Mouse (Mus musculus): Measurements from ENCODE around the gene Abcc6. TPM values are rescaled to one million over a fixed set of nuclear protein-coding genes. Genes with fewer than 3 reads are reported as not detected.

Gene Abcc6
- polyA plus RNA-seq, 1 experiment from 2014 or later: 0.35 TPM

DNA sequence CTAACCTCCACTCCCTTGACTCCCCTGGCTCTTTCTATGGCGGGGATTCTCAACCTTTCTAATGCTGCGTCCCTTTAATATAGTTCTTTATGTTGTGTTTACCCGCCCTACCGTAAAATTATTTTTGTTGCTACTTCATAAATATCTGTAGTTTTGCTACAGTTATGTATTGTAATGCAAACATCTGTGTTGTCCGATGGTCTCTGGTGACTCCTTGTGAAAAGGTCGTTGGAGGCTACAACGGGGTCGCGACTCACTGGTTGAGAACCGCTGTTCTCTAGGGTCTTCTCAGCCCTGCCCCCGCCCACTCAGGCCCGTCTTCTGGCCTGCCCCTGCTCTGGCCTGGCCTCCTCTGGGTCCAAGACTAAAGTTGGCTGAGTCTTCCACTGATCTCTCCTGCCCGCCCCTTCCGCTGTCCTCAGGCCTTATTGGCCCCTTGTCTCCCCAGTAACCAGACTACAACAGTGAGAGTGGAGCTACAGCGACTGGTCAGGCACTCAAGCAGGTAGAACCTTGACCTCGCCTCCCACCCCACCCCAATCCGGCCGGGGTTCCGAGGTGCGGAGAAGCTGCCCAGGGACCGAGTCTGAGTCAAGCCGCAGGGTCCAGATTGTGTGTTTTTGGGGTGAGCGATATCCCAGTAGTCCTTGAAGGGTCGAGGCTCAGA, 106.2 kb downstream of the Abcc6 start, which contains the start of gene Ccdc114:
Ccdc114 (plus strand) TSS at position 311 of the 667 bp plus-strand sequence.
- H3K27me3 ChIP-seq: peaks cover 13% of the 10 kb centered on the region
- peak within 1 kb of the TSS; percentile 95 for H3K27ac ChIP-seq
- no peak within 1 kb of the TSS; the same call in 1 of the 2 replicates for H3K9ac ChIP-seq
- peak; percentile 36 for ATAC-seq (ENCODE audit: insufficient number of reproducible peaks, low FRiP score, low TSS enrichment, low read depth)
- peak within 1 kb of the TSS; percentile 43 for H3K4me3 ChIP-seq
- peaks cover 8% of the 10 kb centered on the region; the same call in 1 of the 2 replicates for H3K36me3 ChIP-seq
- H3K4me1 ChIP-seq: peaks cover 47% of the 10 kb centered on the region
- peak within 1 kb of the TSS; percentile 67 for H3K4me2 ChIP-seq
- WGBS: 10% methylated on average over 24 of the region's 24 CpGs
- H3K9me3 ChIP-seq: no peaks in the 10 kb centered on the region

DNA sequence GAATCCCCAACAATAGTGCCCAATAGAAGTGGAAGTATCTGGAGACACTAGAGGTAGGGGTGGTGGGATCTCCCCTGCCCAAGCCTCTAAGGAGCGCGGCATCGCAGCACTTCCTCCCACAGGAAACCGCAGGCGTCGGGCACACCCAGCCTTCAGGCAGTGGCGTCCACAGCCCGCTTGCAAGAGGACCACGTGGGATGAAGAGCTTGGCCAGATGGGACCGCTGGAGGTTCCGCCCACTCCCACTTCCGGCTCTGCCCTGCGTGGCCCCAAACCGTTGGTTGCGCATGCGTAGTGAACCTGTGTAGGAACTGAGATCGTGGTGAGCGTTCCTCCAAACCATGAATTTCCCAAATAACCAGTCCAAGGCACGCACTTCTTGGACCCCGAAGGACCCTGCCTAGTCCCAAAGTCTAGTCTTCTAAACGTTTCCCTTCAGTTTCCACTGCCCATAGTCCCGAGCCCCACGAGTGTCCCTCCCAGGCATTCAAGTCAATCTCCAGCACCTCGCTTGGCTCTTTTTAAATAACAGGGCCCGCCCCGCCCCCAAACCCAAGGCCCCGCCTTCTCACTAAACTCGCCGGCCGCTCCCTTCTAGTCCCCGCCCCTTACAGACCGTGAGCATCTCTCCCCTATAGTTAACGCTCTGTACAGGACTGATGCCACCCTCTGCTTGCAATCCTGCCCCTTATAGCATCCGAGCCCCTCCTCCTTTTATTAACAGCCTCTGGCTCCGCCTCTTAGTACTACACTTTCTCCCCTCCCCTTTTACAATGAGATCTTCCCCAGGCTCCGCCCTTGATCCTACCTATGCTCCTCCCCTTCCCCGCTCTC, 107.0 kb downstream of the Abcc6 start:
- Histone ChIP-seq H3K9me3 (no peaks in the 10 kb centered on the region), H3K9ac (no peak overlapping the region), H3K27ac (peak overlapping the region; percentile 95), H3K4me2 (peak overlapping the region; percentile 67), H3K27me3 (peaks cover 11% of the 10 kb centered on the region), H3K4me1 (peaks cover 50% of the 10 kb centered on the region), H3K36me3 (peaks cover 11% of the 10 kb centered on the region; the same call in 1 of the 2 replicates), H3K4me3 (peak overlapping the region; percentile 43)
- ATAC-seq (ENCODE audit: insufficient number of reproducible peaks, low FRiP score, low TSS enrichment, low read depth): peak; percentile 86
- under 1% methylated on average over 37 of the region's 37 CpGs for WGBS

DNA sequence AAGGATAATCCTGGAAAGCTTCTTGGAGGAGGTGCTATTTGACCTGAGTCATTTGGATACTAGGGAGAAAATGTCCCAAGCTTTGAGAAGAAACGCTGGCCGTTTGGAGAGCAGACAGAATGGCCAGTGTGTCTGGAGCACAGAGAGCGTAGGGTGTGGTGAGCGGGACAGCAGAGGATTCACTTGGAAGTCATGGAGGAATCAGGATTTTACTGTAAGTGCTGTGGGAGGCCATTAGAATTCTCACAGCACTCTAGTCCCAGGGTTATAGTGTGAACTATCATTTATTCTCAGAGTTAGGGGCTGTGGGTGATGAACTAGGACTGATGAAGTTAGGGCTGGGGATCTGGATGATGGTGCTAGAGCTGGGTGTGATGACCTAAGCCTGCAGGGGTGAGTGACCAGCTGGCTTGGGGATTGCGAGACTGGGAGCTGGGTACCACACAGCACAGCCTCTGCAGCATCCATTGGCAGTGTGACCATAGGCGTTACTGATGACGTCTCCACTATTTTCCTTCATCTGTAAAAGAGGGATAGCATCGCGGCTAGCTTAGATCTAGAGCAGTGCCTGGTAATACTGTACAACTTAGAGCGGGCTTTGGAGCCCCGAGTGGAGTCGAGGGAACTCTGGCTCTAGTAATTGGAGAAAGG, 108.0 kb downstream of the Abcc6 start:
- H3K4me3 ChIP-seq: peak overlapping the region; percentile 43
- peaks cover 17% of the 10 kb centered on the region for H3K36me3 ChIP-seq
- WGBS: 70% methylated on average over 12 of the region's 12 CpGs
- H3K4me1 ChIP-seq: peaks cover 61% of the 10 kb centered on the region
- H3K27me3 ChIP-seq: peaks cover 1% of the 10 kb centered on the region; the same call in 1 of the 2 replicates
- H3K9me3 ChIP-seq: no peaks in the 10 kb centered on the region
- ATAC-seq (ENCODE audit: insufficient number of reproducible peaks, low FRiP score, low TSS enrichment, low read depth): no peak
- peak overlapping the region; percentile 67 for H3K4me2 ChIP-seq
- peak overlapping the region; percentile 95 for H3K27ac ChIP-seq
- H3K9ac ChIP-seq: no peak overlapping the region

DNA sequence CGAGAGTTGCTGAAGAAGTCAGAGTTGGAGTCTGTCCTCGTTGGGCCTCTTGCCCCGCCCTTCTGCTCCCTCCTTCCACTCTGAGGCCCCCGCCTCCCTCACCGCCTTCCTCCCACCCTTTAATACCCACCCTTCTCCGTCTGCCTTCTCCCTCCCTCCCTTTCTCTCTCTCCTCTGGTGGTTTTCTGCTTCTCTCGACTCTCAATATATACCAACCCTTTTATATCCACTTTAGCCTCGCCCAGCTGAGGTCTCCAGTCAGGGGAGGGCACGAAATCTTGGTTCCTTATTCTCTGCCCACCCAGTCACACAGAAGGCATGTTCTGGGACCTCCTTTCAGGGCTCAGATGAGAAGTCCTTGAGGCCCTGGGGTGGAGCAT, 108.9 kb downstream of the Abcc6 start, which contains the start of gene Emp3:
Emp3 (minus strand) TSS at position 163 of the 380 bp plus-strand sequence.
- WGBS: 8% methylated on average over 9 of the region's 9 CpGs
- ATAC-seq (ENCODE audit: insufficient number of reproducible peaks, low FRiP score, low TSS enrichment, low read depth): peak; percentile 27; the same call in 1 of the 2 replicates

DNA sequence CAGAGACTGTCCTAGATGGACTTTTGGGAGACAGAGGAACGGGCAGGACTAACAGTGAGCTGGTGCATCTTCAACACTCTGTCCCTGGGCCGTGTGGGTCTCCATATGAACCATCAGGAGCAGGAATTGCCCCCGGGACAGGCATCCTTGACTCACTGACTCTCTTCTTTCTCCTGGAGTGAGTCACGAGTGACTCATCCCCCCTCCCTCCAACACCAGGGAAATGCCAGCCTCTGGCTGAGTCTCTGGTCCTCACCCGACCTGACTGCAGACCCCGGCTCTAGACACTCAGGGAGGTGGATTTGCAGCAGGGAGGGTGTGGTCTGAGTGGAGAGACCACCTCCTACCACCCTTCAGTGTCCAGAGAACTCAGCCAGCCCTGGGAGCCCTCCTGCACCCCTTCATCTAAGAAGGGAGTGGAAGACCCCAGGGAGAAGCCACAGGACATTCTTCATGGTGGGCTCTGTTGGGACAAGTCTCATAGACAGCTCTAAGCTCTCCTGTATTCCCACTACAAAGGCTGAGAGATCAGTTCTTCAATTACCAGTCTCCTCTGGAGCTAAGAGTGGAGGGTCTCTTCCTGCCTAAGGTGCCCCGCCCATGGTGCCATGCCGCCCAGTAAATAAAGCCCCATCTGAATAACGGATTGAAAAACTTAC, 109.4 kb downstream of the Abcc6 start:
- Histone ChIP-seq H3K9me3 (no peaks in the 10 kb centered on the region), H3K4me2 (peak overlapping the region; percentile 70), H3K4me3 (peak overlapping the region; percentile 60), H3K4me1 (peaks cover 74% of the 10 kb centered on the region), H3K27me3 (no peaks in the 10 kb centered on the region), H3K27ac (peak overlapping the region; percentile 95), H3K9ac (peak overlapping the region; percentile 65), H3K36me3 (peaks cover 17% of the 10 kb centered on the region)
- ATAC-seq (ENCODE audit: insufficient number of reproducible peaks, low FRiP score, low TSS enrichment, low read depth): 0 out of 2 replicates have a peak, but pooled peaks have one; percentile 9
- WGBS: 21% methylated on average over 9 of the region's 9 CpGs

More for the DNA sequence above, 108.9 kb downstream of the Abcc6 start, which contains the start of gene Emp3:
- no peaks in the 10 kb centered on the region for H3K9me3 ChIP-seq
- peak within 1 kb of the TSS; percentile 65 for H3K9ac ChIP-seq
- peak within 1 kb of the TSS; percentile 95 for H3K27ac ChIP-seq
- H3K27me3 ChIP-seq: no peaks in the 10 kb centered on the region
- peaks cover 69% of the 10 kb centered on the region for H3K4me1 ChIP-seq
- H3K4me3 ChIP-seq: peak within 1 kb of the TSS; percentile 60
- H3K36me3 ChIP-seq: peaks cover 17% of the 10 kb centered on the region
- peak within 1 kb of the TSS; percentile 70 for H3K4me2 ChIP-seq

DNA sequence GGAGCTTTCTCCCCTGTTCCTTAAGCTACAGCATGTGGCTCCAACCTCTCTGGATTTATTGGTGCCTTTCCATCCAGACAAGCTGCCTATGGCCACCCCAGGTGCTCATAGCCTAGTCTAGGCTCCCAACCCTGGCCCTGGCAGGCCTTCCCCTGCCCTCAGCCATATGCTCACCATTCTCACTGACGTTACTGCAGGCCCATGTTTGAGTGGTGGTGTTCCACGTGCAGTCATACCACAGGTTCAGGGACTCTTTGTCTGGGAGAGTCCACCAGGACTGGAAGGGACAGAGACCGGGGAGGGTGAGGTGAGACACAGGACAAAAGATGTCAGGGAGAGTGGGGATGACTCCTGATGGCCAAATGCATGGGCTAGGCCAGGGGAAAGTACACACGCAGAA, 110.3 kb downstream of the Abcc6 start:
- peak overlapping the region; percentile 70 for H3K4me2 ChIP-seq
- peak overlapping the region; percentile 60 for H3K4me3 ChIP-seq
- H3K4me1 ChIP-seq: peaks cover 79% of the 10 kb centered on the region
- no peaks in the 10 kb centered on the region for H3K27me3 ChIP-seq
- H3K36me3 ChIP-seq: peaks cover 17% of the 10 kb centered on the region
- H3K9ac ChIP-seq: peak overlapping the region; percentile 65; the same call in 1 of the 2 replicates
- peak overlapping the region; percentile 95 for H3K27ac ChIP-seq
- H3K9me3 ChIP-seq: no peaks in the 10 kb centered on the region
- WGBS: 52% methylated on average over 4 of the region's 4 CpGs
- no peak for ATAC-seq (ENCODE audit: insufficient number of reproducible peaks, low FRiP score, low TSS enrichment, low read depth)

DNA sequence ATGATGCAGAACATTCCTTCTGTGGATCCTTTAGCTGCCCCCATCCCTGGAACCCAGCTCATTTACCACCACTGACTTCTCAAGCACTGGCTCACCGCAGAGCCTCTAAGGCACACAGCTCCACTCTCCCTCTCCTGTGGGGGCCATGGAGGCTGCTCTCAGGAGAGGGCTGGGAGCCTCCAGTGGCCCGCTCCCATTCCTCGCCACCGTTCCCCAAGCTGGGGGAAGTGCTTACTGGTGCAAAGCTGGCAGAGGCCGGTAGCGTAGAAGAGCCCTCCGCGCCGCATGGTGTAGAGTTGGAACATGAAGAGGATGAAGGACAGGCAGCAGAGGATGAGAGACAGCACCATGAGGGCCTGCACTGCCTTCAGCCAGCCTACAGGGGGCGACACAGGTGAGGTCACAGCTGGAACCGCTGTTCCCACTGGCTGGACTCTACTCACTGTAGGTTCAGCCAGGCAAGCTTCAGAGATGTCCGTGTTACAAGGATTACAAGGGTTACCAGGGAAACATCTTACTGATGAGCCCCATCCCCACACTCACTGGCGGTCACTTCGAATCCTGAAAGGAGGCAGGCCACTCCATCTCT, 110.9 kb downstream of the Abcc6 start:
- no peaks in the 10 kb centered on the region for H3K27me3 ChIP-seq
- H3K4me2 ChIP-seq: peak overlapping the region; percentile 70
- H3K27ac ChIP-seq: peak overlapping the region; percentile 95
- WGBS: 72% methylated on average over 14 of the region's 14 CpGs
- peak overlapping the region; percentile 60 for H3K4me3 ChIP-seq
- H3K4me1 ChIP-seq: peaks cover 80% of the 10 kb centered on the region
- 0 out of 2 replicates have a peak overlapping the region, but pooled peaks have one; percentile 18 for H3K9ac ChIP-seq
- peaks cover 17% of the 10 kb centered on the region for H3K36me3 ChIP-seq
- H3K9me3 ChIP-seq: no peaks in the 10 kb centered on the region
- no peak for ATAC-seq (ENCODE audit: insufficient number of reproducible peaks, low FRiP score, low TSS enrichment, low read depth)

DNA sequence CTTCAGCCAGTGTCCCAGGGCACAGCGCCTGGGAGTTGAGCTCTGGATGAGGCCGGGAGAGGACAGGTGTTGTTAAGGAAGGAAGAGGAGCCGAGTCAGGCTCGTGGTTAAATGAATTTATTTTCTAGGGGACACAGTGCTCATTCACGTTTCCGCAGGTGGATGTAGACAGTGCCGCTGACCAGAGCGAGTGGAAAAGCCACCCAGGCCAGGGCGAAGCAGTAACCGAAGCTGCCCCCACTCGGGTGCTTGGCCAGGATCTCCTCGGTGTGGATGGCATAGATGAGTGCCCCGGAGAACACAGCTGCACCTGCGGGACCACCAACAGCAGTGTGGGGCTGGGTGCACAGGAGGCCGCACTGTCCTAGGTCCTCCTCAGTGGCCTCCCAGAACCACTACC, 112.2 kb downstream of the Abcc6 start:
- peak overlapping the region; percentile 62; the same call in 1 of the 2 replicates for H3K4me2 ChIP-seq
- H3K9me3 ChIP-seq: no peaks in the 10 kb centered on the region
- peaks cover 77% of the 10 kb centered on the region for H3K4me1 ChIP-seq
- ATAC-seq (ENCODE audit: insufficient number of reproducible peaks, low FRiP score, low TSS enrichment, low read depth): no peak
- H3K4me3 ChIP-seq: no peak overlapping the region
- H3K36me3 ChIP-seq: peaks cover 20% of the 10 kb centered on the region
- H3K27ac ChIP-seq: peak overlapping the region; percentile 94
- 77% methylated on average over 15 of the region's 15 CpGs for WGBS
- H3K9ac ChIP-seq: 0 out of 2 replicates have a peak overlapping the region, but pooled peaks have one; percentile 14
- H3K27me3 ChIP-seq: no peaks in the 10 kb centered on the region

Data from limb, embryonic 15.5 days (tissue).